Mouse (Mus musculus) intestine, embryonic 14.5 days (tissue): ENCODE data around the gene Gpd1l. TPM values are rescaled to one million over a fixed set of nuclear protein-coding genes. Genes with fewer than 3 reads are reported as not detected.

Source experiments
- ATAC-seq: fragments of 200-750 bp; cut with Nextera tagmentation; replicated peaks from 2 replicates; pipeline ENCODE4 v1.8.0; 2017; ENCODE audit warnings: low read depth, moderate number of reproducible peaks, moderate TSS enrichment, moderate library complexity; ENCODE audit not compliant: low FRiP score, low TSS enrichment
- DNase-seq: peaks from one replicate; pipeline ENCODE4 v3.0.0-alpha.2; 2018; ENCODE audit warnings: low spot score
- H3K27ac ChIP-seq: fragments of 300-500 bp; sonication (generic); 2 replicates; pipeline ENCODE4 v1.5.1; 2014; ENCODE audit warnings: low read depth, mild to moderate bottlenecking, control low read depth
- H3K27me3 ChIP-seq: fragments of 300-500 bp; sonication (generic); replicated peaks from 2 replicates; pipeline ENCODE4 v1.6.1; 2014; ENCODE audit warnings: low read length, control low read depth; ENCODE audit not compliant: control insufficient read depth, insufficient read depth
- H3K36me3 ChIP-seq: fragments of 300-500 bp; sonication (generic); 2 replicates; pipeline ENCODE4 v1.6.1; 2014; ENCODE audit warnings: low read length, control low read depth; ENCODE audit not compliant: control insufficient read depth, insufficient read depth
- H3K4me1 ChIP-seq: fragments of 300-500 bp; sonication (generic); replicated peaks from 2 replicates; pipeline ENCODE4 v1.6.1; 2014; ENCODE audit warnings: low read length, control low read depth, mixed read lengths; ENCODE audit not compliant: control insufficient read depth, insufficient read depth
- H3K4me2 ChIP-seq: fragments of 300-500 bp; sonication (generic); 2 replicates; pipeline ENCODE4 v1.6.1; 2014; ENCODE audit warnings: low read length
- H3K4me3 ChIP-seq: fragments of 300-500 bp; sonication (generic); 2 replicates; pipeline ENCODE4 v1.5.1; 2014; ENCODE audit warnings: low read depth, low read length, control low read depth, mixed read lengths
- H3K9ac ChIP-seq: fragments of 300-500 bp; sonication (generic); 2 replicates; pipeline ENCODE4 v1.6.1; 2014; ENCODE audit warnings: mild to moderate bottlenecking, low read length
- H3K9me3 ChIP-seq: fragments of 300-500 bp; sonication (generic); 2 replicates; pipeline ENCODE4 v1.6.1; 2016; ENCODE audit warnings: low read length, control low read depth; ENCODE audit not compliant: control insufficient read depth
- WGBS: fragments of 180-500 bp; shearing (Covaris S2); extraction: QIAGEN DNeasy Blood & Tissue Kit; methylation state at CpG from one replicate; pipeline ENCODE4 v1.1.7; 2014; 5-methylcytosine and 5-hydroxymethylcytosine counted together
- polyA plus RNA-seq: library from polyadenylated mRNA; unstranded; fragments of >200 nt; fragmentation: Nextera tagmentation; extraction: Ambion mirVana; gene quantifications from 2 replicates; pipeline ENCODE4 v1.2.1, GENCODE M21; 2014

The Gpd1l gene
- polyA plus RNA-seq, 1 experiment from 2014 or later: 13.0 TPM

DNA sequence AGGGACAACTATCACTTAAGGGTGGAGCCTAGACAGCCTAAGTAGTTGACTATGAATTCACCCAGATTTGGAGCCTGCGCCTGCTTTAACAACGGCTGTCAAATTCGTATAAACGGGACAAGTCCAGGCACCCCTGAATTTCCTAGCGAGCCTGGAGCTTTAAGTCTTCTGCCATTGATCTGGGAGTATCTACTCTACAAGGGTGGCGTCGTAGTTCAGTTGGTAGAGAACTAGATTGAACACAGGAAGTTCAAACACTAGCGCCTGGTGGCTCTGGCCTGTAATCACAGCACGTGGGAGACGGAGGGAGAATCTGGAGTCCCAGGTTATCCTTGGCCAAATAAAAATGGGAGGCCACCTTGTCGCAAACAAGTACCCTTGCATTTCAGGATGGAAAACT, 444 bp upstream of the Gpd1l start:
- no peak; the same call in 1 of the 2 replicates for ATAC-seq
- Histone ChIP-seq H3K4me1 (peaks cover 7% of the 10 kb centered on the region), H3K36me3 (no peaks in the 10 kb centered on the region), H3K4me3 (peak overlapping the region; percentile 72), H3K27ac (no peak overlapping the region; the same call in 1 of the 2 replicates), H3K4me2 (peak overlapping the region; percentile 97), H3K9me3 (no peaks in the 10 kb centered on the region), H3K9ac (no peak overlapping the region), H3K27me3 (no peaks in the 10 kb centered on the region)
- no peak for DNase-seq
- 62% methylated on average over 11 of the region's 11 CpGs for WGBS

DNA sequence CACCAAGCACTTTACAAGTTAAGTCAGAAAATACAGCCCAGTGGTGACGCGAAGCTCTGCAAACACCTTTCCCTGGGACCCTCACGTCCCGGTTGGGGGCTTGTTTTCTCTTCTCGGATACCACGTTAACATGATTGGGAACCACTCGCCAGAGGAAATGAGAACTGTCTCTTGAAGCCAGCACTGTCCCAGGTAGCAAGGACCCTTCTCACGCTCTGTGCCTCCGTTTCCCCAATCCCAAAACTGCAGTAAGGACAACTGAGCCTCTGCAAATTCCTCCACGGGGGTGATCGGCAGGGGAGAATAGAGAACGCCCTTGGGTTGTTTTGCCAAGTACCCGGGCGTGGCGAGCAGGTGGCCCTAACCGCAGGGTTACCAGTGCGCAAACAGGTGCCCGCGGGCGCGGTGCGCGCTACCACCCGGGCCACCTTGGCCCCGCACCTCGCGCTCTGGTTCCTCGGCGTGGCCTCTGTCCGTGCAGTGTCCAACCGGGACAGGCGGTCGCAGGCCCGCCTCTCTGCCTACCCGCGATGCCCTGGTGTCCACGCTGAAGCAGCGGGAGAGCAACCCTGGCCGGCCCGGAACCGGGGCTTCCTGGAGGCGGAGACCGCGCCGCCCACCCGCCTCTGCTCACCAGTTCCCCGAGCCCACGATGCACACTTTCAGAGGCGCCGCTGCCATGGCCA, 607 bp downstream of the Gpd1l start:
- H3K27ac ChIP-seq: peak overlapping the region; percentile 27; the same call in 1 of the 2 replicates
- peak overlapping the region; percentile 67 for H3K9ac ChIP-seq
- peak; percentile 59 for ATAC-seq
- no peaks in the 10 kb centered on the region for H3K9me3 ChIP-seq
- H3K27me3 ChIP-seq: no peaks in the 10 kb centered on the region
- WGBS: 1% methylated on average over 50 of the region's 50 CpGs
- peak overlapping the region; percentile 97 for H3K4me2 ChIP-seq
- peaks cover 7% of the 10 kb centered on the region for H3K4me1 ChIP-seq
- no peak for DNase-seq
- H3K36me3 ChIP-seq: no peaks in the 10 kb centered on the region
- H3K4me3 ChIP-seq: peak overlapping the region; percentile 72

DNA sequence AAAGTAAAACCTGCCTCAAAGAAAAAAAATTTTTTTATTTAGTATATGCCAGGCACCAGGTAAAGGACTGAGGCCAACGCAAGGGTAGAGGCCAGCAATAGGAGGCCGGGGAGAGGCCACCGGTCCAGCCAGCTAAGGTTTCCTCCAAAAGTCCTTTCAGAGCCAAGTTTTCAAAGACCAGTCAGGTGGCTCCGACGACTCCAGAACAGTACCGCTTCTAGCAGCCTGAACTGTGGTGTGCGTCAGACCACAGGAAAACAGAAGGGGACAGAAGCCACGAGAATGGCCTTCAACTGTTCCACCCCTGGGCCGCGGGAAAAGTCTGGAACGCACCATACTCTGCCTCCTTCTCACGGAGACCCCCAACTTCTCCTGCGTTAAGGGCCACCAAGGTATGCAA, 1.2 kb downstream of the Gpd1l start:
- WGBS: 24% methylated on average over 13 of the region's 13 CpGs
- H3K9ac ChIP-seq: peak overlapping the region; percentile 67

DNA sequence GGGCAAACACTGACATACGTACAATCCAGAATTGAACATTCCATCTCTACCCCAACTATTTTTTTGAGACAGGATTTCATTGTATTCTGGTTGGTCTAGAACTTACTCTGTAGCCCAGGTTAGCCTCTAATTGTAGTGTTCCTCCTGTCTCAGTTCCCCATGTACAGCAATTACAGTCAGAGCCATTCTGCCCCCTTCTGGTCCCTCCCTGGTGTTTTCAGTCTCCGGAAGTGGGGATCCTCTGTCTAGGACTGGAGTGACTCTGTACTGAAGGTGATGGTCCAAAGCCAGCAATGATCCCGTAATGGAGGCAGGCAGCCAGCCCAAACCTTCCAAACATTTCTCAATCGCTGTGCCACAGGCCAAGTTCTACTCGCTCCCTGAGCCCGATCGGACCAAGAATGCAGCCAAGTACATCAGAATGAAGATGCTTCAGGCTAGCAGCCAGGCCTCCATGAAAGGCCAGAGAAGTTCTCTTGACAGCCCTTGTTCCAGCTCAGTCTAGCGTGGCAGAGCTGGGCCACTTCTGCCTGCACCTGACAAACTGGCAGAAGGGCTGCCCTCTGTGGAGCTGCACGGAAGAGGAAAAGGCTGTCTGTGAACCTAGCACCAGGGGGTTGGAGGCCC, 3.2 kb downstream of the Gpd1l start:
- Histone ChIP-seq H3K4me1 (peaks cover 7% of the 10 kb centered on the region), H3K9me3 (no peaks in the 10 kb centered on the region), H3K36me3 (no peaks in the 10 kb centered on the region), H3K27ac (no peak overlapping the region), H3K27me3 (no peaks in the 10 kb centered on the region), H3K9ac (no peak overlapping the region), H3K4me2 (no peak overlapping the region), H3K4me3 (no peak overlapping the region)
- DNase-seq: no peak
- 85% methylated on average over 9 of the region's 9 CpGs for whole genome bisulfite sequencing
- ATAC-seq: no peak

More for the DNA sequence above, 1.2 kb downstream of the Gpd1l start:
- DNase-seq (no peak), ATAC-seq (no peak)
- no peaks in the 10 kb centered on the region for H3K36me3 ChIP-seq
- H3K4me3 ChIP-seq: peak overlapping the region; percentile 72
- peak overlapping the region; percentile 97 for H3K4me2 ChIP-seq
- H3K9me3 ChIP-seq: no peaks in the 10 kb centered on the region
- no peak overlapping the region for H3K27ac ChIP-seq
- H3K27me3 ChIP-seq: no peaks in the 10 kb centered on the region
- peaks cover 7% of the 10 kb centered on the region for H3K4me1 ChIP-seq

DNA sequence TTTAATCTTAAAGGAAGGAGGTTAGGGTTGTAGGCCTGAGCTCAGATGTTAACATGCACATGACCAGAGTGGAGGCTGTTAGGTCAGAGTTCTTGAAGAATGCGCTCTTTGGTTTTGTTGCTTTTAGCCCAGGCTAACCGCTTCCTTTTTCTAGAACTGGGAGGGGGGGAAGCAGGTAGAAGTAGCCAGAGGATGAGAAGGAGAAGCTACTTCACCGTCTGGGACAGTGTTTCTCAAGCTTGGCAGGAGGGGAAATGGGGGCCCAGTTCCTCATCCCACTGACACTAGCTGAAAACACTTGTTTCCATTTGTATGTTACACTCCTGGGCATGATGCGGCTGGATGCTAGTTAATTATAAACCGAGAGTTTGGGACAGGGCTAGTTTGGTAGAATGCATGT, 8.2 kb downstream of the Gpd1l start:
- no peaks in the 10 kb centered on the region for H3K27me3 ChIP-seq
- ATAC-seq: no peak
- no peak overlapping the region for H3K4me3 ChIP-seq
- H3K4me1 ChIP-seq: no peaks in the 10 kb centered on the region
- H3K4me2 ChIP-seq: no peak overlapping the region
- WGBS: 77% methylated on average over 5 of the region's 5 CpGs
- no peak overlapping the region for H3K27ac ChIP-seq
- H3K36me3 ChIP-seq: no peaks in the 10 kb centered on the region
- no peaks in the 10 kb centered on the region for H3K9me3 ChIP-seq
- H3K9ac ChIP-seq: no peak overlapping the region
- no peak for DNase-seq

DNA sequence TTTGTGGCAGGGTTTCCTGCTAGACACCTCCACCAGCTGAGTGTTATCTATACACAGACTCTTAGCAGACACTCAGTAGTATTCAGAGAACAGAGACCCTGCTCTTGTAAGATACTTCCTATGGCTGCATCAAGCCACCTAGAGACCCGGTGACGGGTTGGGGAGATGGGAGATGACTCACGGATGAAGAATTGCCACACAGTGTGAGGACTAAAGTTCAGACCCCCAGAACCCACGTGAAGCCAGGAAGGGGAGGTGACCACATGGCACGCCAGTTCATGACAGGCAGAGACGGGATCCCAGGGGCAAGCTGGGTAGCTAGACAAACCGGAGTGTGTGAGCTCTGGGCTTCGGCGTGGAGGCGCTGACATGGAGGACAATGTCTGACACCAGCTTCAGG, 8.7 kb downstream of the Gpd1l start:
- H3K27ac ChIP-seq: no peak overlapping the region
- ATAC-seq: 0 out of 2 replicates have a peak, but pooled peaks have one; percentile 44
- H3K9me3 ChIP-seq: no peaks in the 10 kb centered on the region
- no peaks in the 10 kb centered on the region for H3K4me1 ChIP-seq
- H3K27me3 ChIP-seq: no peaks in the 10 kb centered on the region
- H3K9ac ChIP-seq: no peak overlapping the region
- H3K36me3 ChIP-seq: no peaks in the 10 kb centered on the region
- no peak overlapping the region for H3K4me3 ChIP-seq
- no peak for DNase-seq
- 82% methylated on average over 10 of the region's 10 CpGs for WGBS
- no peak overlapping the region for H3K4me2 ChIP-seq

DNA sequence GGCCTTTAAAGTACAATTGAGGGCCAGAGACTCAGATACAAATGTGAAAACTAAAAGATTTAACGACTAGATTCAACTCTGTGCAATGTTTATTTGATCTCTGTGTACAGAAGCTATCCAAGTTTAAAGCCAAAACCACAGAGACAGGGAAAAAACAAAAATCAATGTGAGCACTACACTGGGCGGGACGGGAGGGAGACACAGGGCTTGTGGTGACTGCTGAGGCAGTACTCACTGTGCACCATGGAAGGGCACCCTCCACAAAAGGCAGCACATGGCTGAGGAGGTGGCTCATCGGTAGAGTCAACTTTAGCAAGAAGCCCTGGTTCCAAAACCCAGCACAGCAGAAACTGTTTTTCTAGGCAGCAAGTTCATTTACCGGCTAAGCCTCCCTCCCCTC, 9.3 kb downstream of the Gpd1l start:
- H3K27ac ChIP-seq: no peak overlapping the region
- H3K36me3 ChIP-seq: no peaks in the 10 kb centered on the region
- no peak overlapping the region for H3K4me3 ChIP-seq
- ATAC-seq (no peak), DNase-seq (no peak)
- no peaks in the 10 kb centered on the region for H3K9me3 ChIP-seq
- no peaks in the 10 kb centered on the region for H3K27me3 ChIP-seq
- 54% methylated on average over 5 of the region's 5 CpGs for WGBS
- H3K9ac ChIP-seq: no peak overlapping the region
- no peaks in the 10 kb centered on the region for H3K4me1 ChIP-seq
- no peak overlapping the region for H3K4me2 ChIP-seq

DNA sequence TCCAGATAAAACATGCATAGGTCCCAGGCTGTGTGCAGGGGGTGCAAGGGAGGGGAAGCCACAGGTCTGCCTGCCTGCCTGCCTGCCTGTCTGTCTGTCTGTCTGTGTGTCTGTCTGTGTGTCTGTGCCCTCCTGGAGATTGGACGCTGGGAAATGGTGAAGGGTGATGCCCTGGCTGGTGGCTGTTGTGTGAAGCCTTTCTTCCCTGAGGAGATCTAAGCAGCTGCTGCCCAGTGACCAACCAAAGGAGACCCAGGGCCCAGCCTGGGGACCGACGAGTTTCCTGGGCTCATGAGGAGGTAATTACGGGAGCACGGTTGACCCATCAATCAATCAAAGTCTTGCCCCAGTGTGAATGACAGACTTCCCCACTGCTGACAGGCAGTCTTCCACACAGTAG, 11.6 kb downstream of the Gpd1l start:
- no peak overlapping the region for H3K4me3 ChIP-seq
- no peak for ATAC-seq
- H3K9me3 ChIP-seq: no peaks in the 10 kb centered on the region
- H3K4me2 ChIP-seq: no peak overlapping the region
- H3K27me3 ChIP-seq: no peaks in the 10 kb centered on the region
- H3K36me3 ChIP-seq: peaks cover 4% of the 10 kb centered on the region; the same call in 1 of the 2 replicates
- no peak for DNase-seq
- no peaks in the 10 kb centered on the region for H3K4me1 ChIP-seq
- 56% methylated on average over 5 of the region's 5 CpGs for WGBS
- H3K9ac ChIP-seq: no peak overlapping the region
- H3K27ac ChIP-seq: no peak overlapping the region
